Mouse (Mus musculus) embryonic stem cell, embryonic (primary cell): ENCODE data around the gene Eif3g.

Experiments used
- CTCF ChIA-PET, 4 experiments: fragments of 300-600 bp in 2 of 4; fragments of 350-600 bp in 2 of 4; sonication (Branson Sonifier 250); formaldehyde crosslinking; loops; one replicate each; lab custom pipeline; 2022; ENCODE audit warnings: inconsistent platforms in 2 of 4; lab: Charles Lee
- POLR2A ChIA-PET, 4 experiments: fragments of 300-600 bp in 2 of 4; fragments of 350-600 bp in 2 of 4; sonication (Branson Sonifier 250); formaldehyde crosslinking; loops; one replicate each; lab custom pipeline; 2022; ENCODE audit warnings: antibody characterized with exemption in 4 of 4, inconsistent platforms in 1 of 4; lab: Charles Lee

Gene Eif3g

GRCm38 (mm10) chr9:20898511-20899073 lies at the start of gene Eif3g:
Gene Eif3g, minus strand, starts transcription at chr9:20898623.
- ChIA-PET CTCF (interaction anchor here (0.5 to 1.8 kb wide), 93 partner anchors 8 to 1201 kb away, joined by 3 to 30 read pairs (median 5); partner anchors contain the start of genes Ppan (in 3 of the 4), Icam5 (in 2 of the 4), Cnn1 (in 1 of the 4) and Gm38431 (in 1 of the 4)), POLR2A (interaction anchor here (0.5 to 13.1 kb wide), 103 partner anchors 9 to 393 kb away, joined by 3 to 235 read pairs (median 5); partner anchors contain the start of genes Gm38431 (in 3 of the 4), Icam1 (in 3 of the 4), Raver1 (in 3 of the 4) and Angptl6 (in 2 of the 4))

GRCm38 (mm10) chr9:20946066-20946880 lies 47.9 kb upstream of the Eif3g start:
- CTCF ChIA-PET: interaction anchor here in 2 of 4 experiments (0.9 to 3.9 kb wide), 8 partner anchors 29 to 189 kb away, joined by 3 to 13 read pairs (median 4); partner anchors contain the start of genes Eif3g (in 1 of the 2) and Tyk2 (in 1 of the 2)
- POLR2A ChIA-PET: interaction anchor here (0.6 to 11.5 kb wide), 42 partner anchors 11 to 178 kb away, joined by 3 to 148 read pairs (median 4); partner anchors contain the start of genes Eif3g (in 2 of the 4), Gm38431 (in 2 of the 4), Raver1 (in 2 of the 4) and Gm49373 (in 1 of the 4)

GRCm38 (mm10) chr9:20944697-20945370 lies 46.4 kb upstream of the Eif3g start:
- CTCF ChIA-PET: interaction anchor here (0.7 to 3.9 kb wide), 8 partner anchors 34 to 187 kb away, joined by 3 to 13 read pairs (median 4); partner anchors contain the start of genes Eif3g (in 2 of the 4) and Tyk2 (in 1 of the 4)
- POLR2A ChIA-PET: interaction anchor here (0.6 to 11.5 kb wide), 61 partner anchors 7 to 348 kb away, joined by 3 to 148 read pairs (median 4); partner anchors contain the start of genes S1pr2 (in 3 of the 4), Eif3g (in 2 of the 4), Gm38431 (in 1 of the 4) and Icam1 (in 1 of the 4)

GRCm38 (mm10) chr9:20943911-20944310 lies 45.5 kb upstream of the Eif3g start:
- ChIA-PET CTCF (interaction anchor here in 3 of 4 experiments (0.5 to 3.9 kb wide), 13 partner anchors 9 to 190 kb away, joined by 3 to 13 read pairs (median 4); partner anchors contain the start of gene Eif3g (in 2 of the 3)), POLR2A (interaction anchor here (0.5 to 11.5 kb wide), 53 partner anchors 8 to 218 kb away, joined by 3 to 148 read pairs (median 4); partner anchors contain the start of genes S1pr2 (in 3 of the 4), Eif3g (in 2 of the 4), Gm38431 (in 2 of the 4) and Icam1 (in 2 of the 4))

- ChIA-PET CTCF (interaction anchor here (0.5 to 3.9 kb wide), 13 partner anchors 9 to 206 kb away, joined by 3 to 13 read pairs (median 4); partner anchors contain the start of gene Eif3g (in 1 of the 4)), POLR2A (interaction anchor here (0.5 to 11.5 kb wide), 39 partner anchors 8 to 211 kb away, joined by 3 to 148 read pairs (median 4); partner anchors contain the start of genes S1pr2 (in 3 of the 4), Eif3g (in 2 of the 4), Gm38431 (in 1 of the 4) and Icam1 (in 1 of the 4))
Observed at GRCm38 (mm10) chr9:20943396-20943795, 45.0 kb upstream of the Eif3g start.

GRCm38 (mm10) chr9:20923258-20923657 lies 24.8 kb upstream of the Eif3g start:
- ChIA-PET POLR2A (interaction anchor here (0.6 to 15.6 kb wide), 22 partner anchors 9 to 169 kb away, joined by 3 to 148 read pairs (median 5); partner anchors contain the start of genes Eif3g (in 2 of the 4), Gm38431 (in 1 of the 4) and Raver1 (in 1 of the 4)), CTCF (interaction anchor here in 3 of 4 experiments (0.5 to 1.0 kb wide), 4 partner anchors 20 to 1057 kb away, joined by 3 to 6 read pairs (median 4); no protein-coding TSS in a partner anchor)

GRCm38 (mm10) chr9:20916160-20916559 lies 17.7 kb upstream of the Eif3g start:
- CTCF ChIA-PET: interaction anchor here in 2 of 4 experiments (0.6 to 1.8 kb wide), 11 partner anchors 11 to 377 kb away, joined by 3 to 6 read pairs (median 4); partner anchors contain the start of gene S1pr2 (in 1 of the 2)
- POLR2A ChIA-PET: interaction anchor here (0.5 to 15.1 kb wide), 28 partner anchors 8 to 455 kb away, joined by 3 to 235 read pairs (median 4); partner anchors contain the start of genes Eif3g (in 3 of the 4), Fdx1l (in 1 of the 4) and Gm49373 (in 1 of the 4)

- CTCF ChIA-PET: interaction anchor here (0.7 to 3.3 kb wide), 6 partner anchors 8 to 21 kb away, joined by 3 to 23 read pairs (median 8); partner anchors contain the start of gene Eif3g (in 3 of the 4)
- POLR2A ChIA-PET: interaction anchor here (0.6 to 15.1 kb wide), 25 partner anchors 8 to 182 kb away, joined by 3 to 235 read pairs (median 5); partner anchors contain the start of genes Eif3g (in 4 of the 4), Gm38431 (in 1 of the 4), Ppan (in 1 of the 4) and Raver1 (in 1 of the 4)
Observed at GRCm38 (mm10) chr9:20909948-20910347, 11.5 kb upstream of the Eif3g start.

- POLR2A ChIA-PET: interaction anchor here (0.6 to 7.5 kb wide), 39 partner anchors 8 to 190 kb away, joined by 3 to 112 read pairs (median 5); partner anchors contain the start of genes Icam1 (in 2 of the 4), Gm38431 (in 1 of the 4), Icam4 (in 1 of the 4) and Mrpl4 (in 1 of the 4)
- CTCF ChIA-PET: interaction anchor here (0.5 to 2.0 kb wide), 36 partner anchors 9 to 322 kb away, joined by 3 to 25 read pairs (median 5); partner anchors contain the start of genes Angptl6 (in 1 of the 4), Gm38431 (in 1 of the 4), Icam4 (in 1 of the 4) and Ppan (in 1 of the 4)
Observed at GRCm38 (mm10) chr9:20902174-20902491, 3.7 kb upstream of the Eif3g start.

GRCm38 (mm10) chr9:20901466-20902173 lies 3.2 kb upstream of the Eif3g start:
- CTCF ChIA-PET: interaction anchor here (0.5 to 2.0 kb wide), 50 partner anchors 9 to 700 kb away, joined by 3 to 25 read pairs (median 5); partner anchors contain the start of genes Icam4 (in 2 of the 4), Angptl6 (in 1 of the 4), Fdx1l (in 1 of the 4) and Gm38431 (in 1 of the 4)
- POLR2A ChIA-PET: interaction anchor here (0.6 to 7.5 kb wide), 52 partner anchors 8 to 1497 kb away, joined by 3 to 112 read pairs (median 4); partner anchors contain the start of genes Gm38431 (in 2 of the 4), Icam1 (in 2 of the 4), Raver1 (in 2 of the 4) and Icam4 (in 1 of the 4)

- CTCF ChIA-PET: interaction anchor here (0.5 to 1.8 kb wide), 74 partner anchors 8 to 1201 kb away, joined by 3 to 30 read pairs (median 5); partner anchors contain the start of genes Ppan (in 3 of the 4), Icam5 (in 2 of the 4), Cnn1 (in 1 of the 4) and Gm38431 (in 1 of the 4)
- POLR2A ChIA-PET: interaction anchor here (0.5 to 13.1 kb wide), 89 partner anchors 8 to 353 kb away, joined by 3 to 235 read pairs (median 5); partner anchors contain the start of genes Gm38431 (in 3 of the 4), Icam1 (in 3 of the 4), Ppan (in 3 of the 4) and Raver1 (in 3 of the 4)
Observed at GRCm38 (mm10) chr9:20897736-20898510, 500 bp downstream of the Eif3g start.

GRCm38 (mm10) chr9:20895382-20895781 lies 3.0 kb downstream of the Eif3g start:
- ChIA-PET POLR2A (interaction anchor here (0.6 to 13.1 kb wide), 22 partner anchors 5 to 707 kb away, joined by 3 to 235 read pairs (median 4); partner anchors contain the start of genes Angptl6 (in 2 of the 4), Ppan (in 2 of the 4), Gm38431 (in 1 of the 4) and Mrpl4 (in 1 of the 4)), CTCF (interaction anchor here in 2 of 4 experiments (0.6 kb wide), 2 partner anchors 15 to 388 kb away, joined by 3 read pairs; no protein-coding TSS in a partner anchor)

- ChIA-PET POLR2A (interaction anchor here (0.6 to 13.1 kb wide), 25 partner anchors 8 to 236 kb away, joined by 3 to 235 read pairs (median 4); partner anchors contain the start of genes Angptl6 (in 2 of the 4), Gm38431 (in 1 of the 4), Mrpl4 (in 1 of the 4) and Ppan (in 1 of the 4)), CTCF (interaction anchor here in 1 of 4 experiments (0.5 kb wide), 1 partner anchor 87 kb away, joined by 3 read pairs; no protein-coding TSS in a partner anchor)
Observed at GRCm38 (mm10) chr9:20894629-20895028, 3.8 kb downstream of the Eif3g start.
